Mouse (Mus musculus) stomach, embryonic 15.5 days (tissue): ENCODE data around the gene Abcc12. TPM values are rescaled to one million over a fixed set of nuclear protein-coding genes. Genes with fewer than 3 reads are reported as not detected.

ENCODE experiments used
- ATAC-seq: fragments of 200-750 bp; cut with Nextera tagmentation; 2 replicates; pipeline ENCODE4 v1.8.0; 2017; ENCODE audit warnings: low read depth, moderate number of reproducible peaks, moderate TSS enrichment; ENCODE audit not compliant: insufficient read depth, low FRiP score
- H3K27ac ChIP-seq: fragments of 300-500 bp; sonication (generic); 2 replicates; pipeline ENCODE4 v1.5.1; 2015; ENCODE audit warnings: mild to moderate bottlenecking, inconsistent platforms
- H3K27me3 ChIP-seq: fragments of 300-500 bp; sonication (generic); replicated peaks from 2 replicates; pipeline ENCODE4 v1.6.1; 2015; ENCODE audit warnings: inconsistent platforms
- H3K36me3 ChIP-seq: fragments of 300-500 bp; sonication (generic); 2 replicates; pipeline ENCODE4 v1.6.1; 2015; ENCODE audit warnings: inconsistent platforms
- H3K4me1 ChIP-seq: fragments of 300-500 bp; sonication (generic); 2 replicates; pipeline ENCODE4 v1.6.1; 2015; ENCODE audit warnings: inconsistent platforms
- H3K4me2 ChIP-seq: fragments of 300-500 bp; sonication (generic); 2 replicates; pipeline ENCODE4 v1.6.1; 2015; ENCODE audit warnings: mild to moderate bottlenecking, inconsistent platforms
- H3K4me3 ChIP-seq: fragments of 300-500 bp; sonication (generic); replicated peaks from 2 replicates; pipeline ENCODE4 v1.5.1; 2015; ENCODE audit warnings: inconsistent platforms
- H3K9ac ChIP-seq: fragments of 300-500 bp; sonication (generic); 2 replicates; pipeline ENCODE4 v1.6.1; 2015; ENCODE audit warnings: inconsistent platforms
- H3K9me3 ChIP-seq: fragments of 300-500 bp; sonication (generic); 2 replicates; pipeline ENCODE4 v1.6.1; 2016; ENCODE audit warnings: inconsistent platforms
- WGBS: fragments of 180-500 bp; shearing (Covaris S2); methylation state at CpG from one replicate; pipeline ENCODE4 v1.1.7; 2015; 5-methylcytosine and 5-hydroxymethylcytosine counted together
- polyA plus RNA-seq: library from polyadenylated mRNA; unstranded; fragments of >200 nt; fragmentation: Nextera tagmentation; extraction: Ambion mirVana; gene quantifications from 2 replicates; pipeline ENCODE4 v1.2.1, GENCODE M21; 2015

The Abcc12 gene
- polyA plus RNA-seq, 1 experiment from 2014 or later: 0.24 TPM

DNA sequence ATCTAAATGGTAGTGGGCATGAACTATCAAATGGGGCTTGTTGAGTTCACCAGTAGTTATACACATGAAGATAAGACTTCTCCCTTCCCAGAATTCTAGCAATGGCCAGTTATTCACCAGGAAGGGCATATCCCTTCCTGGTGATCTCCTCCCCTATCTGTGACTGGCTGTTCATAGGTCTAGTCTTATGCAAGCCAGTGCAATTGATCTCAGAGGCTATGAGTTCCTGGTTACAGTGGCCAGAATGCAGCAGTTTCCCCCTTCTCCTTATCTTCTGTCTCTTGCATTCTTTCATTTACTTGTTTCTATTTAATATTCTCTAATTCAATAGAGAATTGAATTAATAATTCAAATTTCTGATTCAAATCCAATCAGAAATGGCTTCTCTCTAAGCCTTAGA lies 96.2 kb downstream of the Abcc12 start:
- Histone ChIP-seq H3K4me3 (no peak overlapping the region), H3K27me3 (no peaks in the 10 kb centered on the region), H3K9me3 (no peaks in the 10 kb centered on the region), H3K9ac (no peak overlapping the region), H3K4me2 (no peak overlapping the region), H3K27ac (no peak overlapping the region), H3K4me1 (no peaks in the 10 kb centered on the region), H3K36me3 (no peaks in the 10 kb centered on the region)
- ATAC-seq: no peak

DNA sequence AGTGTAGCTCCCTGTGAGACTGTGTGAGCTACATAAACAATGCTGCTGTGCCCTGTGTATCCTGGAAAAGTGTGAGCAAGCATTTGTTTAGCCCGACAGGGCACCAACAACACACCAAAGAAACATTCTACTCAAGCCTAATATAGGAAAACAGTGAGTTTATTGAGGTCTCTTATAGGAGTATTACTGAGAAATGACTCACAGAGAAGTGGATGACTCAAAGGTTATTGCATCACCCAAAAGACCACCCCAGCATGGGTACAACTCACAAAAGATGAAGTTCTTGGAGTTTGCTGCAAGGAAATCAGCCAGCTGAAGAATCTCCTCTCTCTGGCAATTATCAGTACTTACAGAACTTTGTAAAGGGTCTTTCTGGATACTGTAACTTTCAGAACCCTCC lies 98.4 kb downstream of the Abcc12 start:
- Histone ChIP-seq H3K27ac (no peak overlapping the region), H3K4me2 (no peak overlapping the region), H3K4me1 (no peaks in the 10 kb centered on the region), H3K4me3 (no peak overlapping the region), H3K36me3 (no peaks in the 10 kb centered on the region), H3K9ac (no peak overlapping the region), H3K9me3 (no peaks in the 10 kb centered on the region), H3K27me3 (no peaks in the 10 kb centered on the region)
- 81% methylated on average over 1 of the region's 1 CpGs for WGBS
- ATAC-seq: no peak

- no peak overlapping the region for H3K4me3 ChIP-seq
- no peaks in the 10 kb centered on the region for H3K4me1 ChIP-seq
- no peaks in the 10 kb centered on the region for H3K36me3 ChIP-seq
- no peak overlapping the region for H3K9ac ChIP-seq
- no peaks in the 10 kb centered on the region for H3K27me3 ChIP-seq
- H3K27ac ChIP-seq: no peak overlapping the region
- H3K9me3 ChIP-seq: no peaks in the 10 kb centered on the region
- WGBS: 58% methylated on average over 9 of the region's 9 CpGs
- no peak for ATAC-seq
- H3K4me2 ChIP-seq: no peak overlapping the region
Observed at GRCm38 (mm10) chr8:86475711-86476438, 104.6 kb downstream of the Abcc12 start.

GRCm38 (mm10) chr8:86474461-86474860 lies 106.0 kb downstream of the Abcc12 start:
- Histone ChIP-seq H3K27me3 (no peaks in the 10 kb centered on the region), H3K27ac (no peak overlapping the region), H3K9ac (no peak overlapping the region), H3K4me1 (no peaks in the 10 kb centered on the region), H3K36me3 (no peaks in the 10 kb centered on the region), H3K4me2 (no peak overlapping the region), H3K9me3 (no peaks in the 10 kb centered on the region), H3K4me3 (no peak overlapping the region)
- no peak for ATAC-seq
- WGBS: 89% methylated on average over 4 of the region's 4 CpGs

- H3K4me2 ChIP-seq: no peak overlapping the region
- H3K36me3 ChIP-seq: no peaks in the 10 kb centered on the region
- no peaks in the 10 kb centered on the region for H3K27me3 ChIP-seq
- no peak for ATAC-seq
- H3K4me3 ChIP-seq: no peak overlapping the region
- no peaks in the 10 kb centered on the region for H3K9me3 ChIP-seq
- 59% methylated on average over 6 of the region's 6 CpGs for WGBS
- no peaks in the 10 kb centered on the region for H3K4me1 ChIP-seq
- H3K9ac ChIP-seq: no peak overlapping the region
- H3K27ac ChIP-seq: no peak overlapping the region
Observed at GRCm38 (mm10) chr8:86473121-86473520, 107.4 kb downstream of the Abcc12 start.

DNA sequence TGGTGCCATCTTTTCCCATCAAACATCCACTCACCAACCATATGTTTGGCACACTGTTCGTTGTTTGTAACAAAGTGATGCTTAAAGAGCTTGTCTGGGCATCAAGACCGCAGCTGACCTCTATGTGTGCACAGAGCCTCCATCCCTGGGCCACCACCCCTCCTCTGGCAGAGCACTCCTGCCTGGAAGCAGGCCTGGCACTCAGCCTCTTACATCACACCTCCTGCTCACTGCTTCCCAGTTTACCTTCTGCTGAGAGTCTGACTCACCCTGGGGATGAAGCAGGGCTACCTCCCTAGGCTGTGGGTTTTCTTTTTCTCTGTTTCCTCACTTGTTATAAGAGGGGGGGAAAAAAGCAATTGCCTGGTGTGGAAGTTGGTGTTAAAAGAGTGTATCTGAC lies 109.8 kb downstream of the Abcc12 start:
- no peak overlapping the region for H3K4me2 ChIP-seq
- no peaks in the 10 kb centered on the region for H3K9me3 ChIP-seq
- no peak overlapping the region for H3K4me3 ChIP-seq
- H3K4me1 ChIP-seq: no peaks in the 10 kb centered on the region
- no peak overlapping the region for H3K27ac ChIP-seq
- no peak for ATAC-seq
- H3K27me3 ChIP-seq: no peaks in the 10 kb centered on the region
- no peak overlapping the region for H3K9ac ChIP-seq
- WGBS: 88% methylated on average over 2 of the region's 2 CpGs
- no peaks in the 10 kb centered on the region for H3K36me3 ChIP-seq

DNA sequence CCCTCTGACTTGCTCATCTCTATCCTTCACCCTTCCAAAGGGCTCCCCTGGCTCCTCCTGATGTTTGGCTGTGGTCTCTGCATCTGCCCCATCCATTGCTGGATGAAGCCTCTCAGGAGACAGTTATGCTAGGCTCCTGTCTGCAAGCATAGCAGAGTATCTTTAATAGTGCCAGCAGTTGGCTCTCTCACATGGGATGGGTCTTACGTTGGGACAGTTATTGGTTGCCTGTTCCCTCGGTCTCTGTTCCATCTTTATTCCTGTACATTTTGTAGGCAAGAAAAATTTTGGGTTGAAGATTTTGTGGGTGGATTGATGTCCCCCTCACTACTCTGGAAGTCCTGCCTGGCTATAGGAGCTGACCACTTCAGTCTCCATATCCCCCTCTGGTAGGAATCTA lies 117.3 kb downstream of the Abcc12 start:
- ATAC-seq: no peak
- H3K27ac ChIP-seq: no peak overlapping the region
- H3K9ac ChIP-seq: no peak overlapping the region
- 95% methylated on average over 2 of the region's 2 CpGs for WGBS
- no peaks in the 10 kb centered on the region for H3K36me3 ChIP-seq
- no peaks in the 10 kb centered on the region for H3K4me1 ChIP-seq
- H3K4me2 ChIP-seq: no peak overlapping the region
- H3K9me3 ChIP-seq: no peaks in the 10 kb centered on the region
- no peaks in the 10 kb centered on the region for H3K27me3 ChIP-seq
- H3K4me3 ChIP-seq: no peak overlapping the region

GRCm38 (mm10) chr8:86460372-86460771 lies 120.1 kb downstream of the Abcc12 start:
- Histone ChIP-seq H3K36me3 (no peaks in the 10 kb centered on the region), H3K4me3 (no peak overlapping the region)
- WGBS: 83% methylated on average over 5 of the region's 5 CpGs

GRCm38 (mm10) chr8:86453697-86454480 lies 126.6 kb downstream of the Abcc12 start:
- H3K4me2 ChIP-seq: no peak overlapping the region
- no peak overlapping the region for H3K27ac ChIP-seq
- no peak for ATAC-seq
- H3K4me3 ChIP-seq: no peak overlapping the region
- no peaks in the 10 kb centered on the region for H3K36me3 ChIP-seq
- H3K27me3 ChIP-seq: no peaks in the 10 kb centered on the region
- H3K4me1 ChIP-seq: no peaks in the 10 kb centered on the region
- H3K9ac ChIP-seq: no peak overlapping the region
- WGBS: 64% methylated on average over 11 of the region's 11 CpGs
- no peaks in the 10 kb centered on the region for H3K9me3 ChIP-seq

More at GRCm38 (mm10) chr8:86460372-86460771, 120.1 kb downstream of the Abcc12 start:
- no peaks in the 10 kb centered on the region for H3K4me1 ChIP-seq
- H3K27ac ChIP-seq: no peak overlapping the region
- ATAC-seq: no peak
- no peaks in the 10 kb centered on the region for H3K9me3 ChIP-seq
- H3K9ac ChIP-seq: no peak overlapping the region
- H3K27me3 ChIP-seq: no peaks in the 10 kb centered on the region
- no peak overlapping the region for H3K4me2 ChIP-seq

DNA sequence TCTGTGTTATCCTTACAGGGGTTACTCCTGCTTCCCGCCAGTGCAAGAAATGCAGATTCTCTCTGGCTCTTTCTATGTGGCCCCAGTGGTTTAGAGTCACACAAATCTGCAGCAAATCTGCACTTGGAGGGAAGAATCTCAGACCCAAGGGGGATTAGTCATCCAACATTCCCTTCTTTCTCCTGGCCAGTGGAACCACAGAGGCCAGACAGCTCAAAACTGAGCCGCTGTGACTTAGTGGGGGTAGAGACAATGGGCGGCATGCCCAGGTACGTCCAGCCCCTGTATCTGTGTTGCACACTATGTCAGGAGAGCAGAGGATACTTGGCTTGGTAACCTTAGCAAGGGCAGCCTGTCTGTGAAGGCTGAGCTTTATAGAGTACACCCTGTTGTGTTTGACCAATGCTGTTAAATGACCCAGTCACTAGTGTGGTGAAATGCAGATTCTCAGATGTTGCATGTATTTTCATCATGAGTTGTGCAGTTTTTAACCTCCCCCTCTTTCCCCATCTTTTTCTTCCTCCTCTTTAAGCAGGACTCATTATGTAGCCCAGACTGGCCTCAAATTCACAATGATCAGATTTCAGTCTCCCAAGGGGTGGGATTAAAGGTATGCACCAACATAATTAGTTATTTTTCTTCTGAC lies 130.5 kb downstream of the Abcc12 start:
- WGBS: 90% methylated on average over 4 of the region's 4 CpGs

DNA sequence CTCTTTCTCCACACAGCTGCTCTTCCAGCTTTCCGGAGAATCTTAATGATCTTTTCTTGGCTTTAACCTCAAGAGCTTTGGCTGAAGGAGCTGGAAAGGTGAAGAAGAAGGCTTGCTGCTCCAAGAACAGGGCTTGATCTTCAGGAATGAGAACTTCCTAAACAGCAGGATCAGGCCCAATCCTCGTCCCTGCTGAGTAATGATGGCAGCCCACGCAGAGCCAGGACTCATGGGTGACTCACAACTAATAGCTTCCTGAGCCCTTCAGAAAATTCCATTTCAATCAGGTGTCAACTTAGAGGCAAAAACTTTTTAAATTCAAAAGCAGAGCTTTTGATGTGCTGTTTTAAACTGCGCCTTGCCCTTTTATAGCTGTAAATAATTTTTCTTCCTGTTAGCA lies 135.0 kb downstream of the Abcc12 start:
- H3K9ac ChIP-seq: no peak overlapping the region
- H3K4me1 ChIP-seq: no peaks in the 10 kb centered on the region
- H3K4me2 ChIP-seq: no peak overlapping the region
- no peaks in the 10 kb centered on the region for H3K9me3 ChIP-seq
- H3K27me3 ChIP-seq: no peaks in the 10 kb centered on the region
- no peaks in the 10 kb centered on the region for H3K36me3 ChIP-seq
- WGBS: 65% methylated on average over 4 of the region's 4 CpGs
- no peak overlapping the region for H3K4me3 ChIP-seq
- ATAC-seq: no peak
- no peak overlapping the region for H3K27ac ChIP-seq

More for the DNA sequence above, 130.5 kb downstream of the Abcc12 start:
- Histone ChIP-seq H3K9me3 (no peaks in the 10 kb centered on the region), H3K9ac (no peak overlapping the region), H3K36me3 (no peaks in the 10 kb centered on the region), H3K27me3 (no peaks in the 10 kb centered on the region), H3K4me2 (no peak overlapping the region), H3K4me1 (no peaks in the 10 kb centered on the region), H3K27ac (no peak overlapping the region), H3K4me3 (no peak overlapping the region)
- no peak for ATAC-seq

DNA sequence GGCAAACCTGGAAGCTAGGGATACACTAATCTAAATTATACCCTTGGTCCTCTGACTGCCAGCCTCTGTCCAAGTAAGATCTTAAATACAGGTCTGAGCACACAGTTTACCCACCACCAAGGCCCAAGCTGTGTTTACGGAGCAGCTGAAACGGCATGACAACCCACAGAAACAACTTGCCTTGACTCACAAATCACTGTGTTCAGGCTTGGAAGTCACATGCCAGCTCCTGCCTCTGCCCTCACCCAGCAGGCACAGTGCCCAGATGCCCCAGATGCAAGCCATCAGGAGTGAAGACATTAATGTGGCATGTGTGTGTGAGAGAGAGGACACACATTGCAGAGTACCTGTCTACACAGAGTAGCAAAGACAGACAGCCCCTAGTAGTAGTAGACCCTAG lies 136.7 kb downstream of the Abcc12 start:
- no peaks in the 10 kb centered on the region for H3K36me3 ChIP-seq
- no peaks in the 10 kb centered on the region for H3K9me3 ChIP-seq
- no peak overlapping the region for H3K4me2 ChIP-seq
- H3K4me1 ChIP-seq: no peaks in the 10 kb centered on the region
- H3K4me3 ChIP-seq: no peak overlapping the region
- ATAC-seq: no peak
- H3K9ac ChIP-seq: no peak overlapping the region
- H3K27ac ChIP-seq: no peak overlapping the region
- WGBS: 75% methylated on average over 2 of the region's 2 CpGs
- no peaks in the 10 kb centered on the region for H3K27me3 ChIP-seq
